Mouse (Mus musculus): ENCODE measurements around the gene Tigar.

Gene Tigar

DNA sequence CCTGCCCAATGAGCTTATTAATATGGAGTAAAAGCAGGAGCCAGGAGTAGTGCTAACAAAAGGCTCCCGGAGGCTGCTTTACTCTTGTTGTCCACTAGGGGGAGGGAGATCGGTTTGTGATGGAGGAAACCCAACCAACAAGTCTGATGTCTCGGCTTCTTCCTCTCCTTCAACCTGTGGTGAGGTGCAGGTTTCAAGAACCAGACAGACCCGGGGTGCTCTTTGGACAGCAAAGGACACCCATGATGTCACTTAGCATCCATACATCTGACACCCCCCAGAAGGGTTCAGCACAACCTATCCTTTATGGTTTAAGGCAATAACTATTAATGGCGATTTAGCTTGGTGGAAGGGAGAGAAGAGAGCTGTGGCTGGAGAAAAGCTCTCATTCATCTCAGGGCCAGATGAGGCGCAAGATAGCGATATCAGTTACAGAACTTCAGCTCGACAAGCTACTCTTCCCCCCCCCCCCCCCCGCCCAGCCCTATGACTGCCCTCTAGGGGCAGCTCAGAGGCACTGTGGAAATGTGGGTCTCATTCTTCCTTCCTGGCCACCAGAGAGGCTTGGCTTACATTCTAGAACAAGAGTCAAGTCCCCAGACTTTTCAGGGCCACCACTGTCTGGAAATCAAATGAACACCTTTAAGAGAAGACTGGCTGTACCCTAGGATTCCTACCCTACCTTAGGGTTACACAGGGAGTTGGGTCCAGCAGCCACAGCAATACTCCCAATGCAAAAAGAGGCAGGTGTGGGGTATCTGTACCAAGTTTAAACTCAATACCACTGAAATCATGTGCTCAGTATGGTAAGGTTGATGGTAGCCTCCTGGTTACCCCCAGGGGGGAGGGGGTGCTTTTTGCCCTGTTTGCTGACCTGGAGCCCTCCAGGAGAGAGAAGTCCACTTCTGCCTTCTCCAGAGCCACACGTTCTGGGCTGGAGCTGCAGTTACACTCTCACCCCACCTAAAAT is 33.1 kb upstream of the Tigar start:
- DNase-seq (ENCODE audit: low spot score) = no peak

DNA sequence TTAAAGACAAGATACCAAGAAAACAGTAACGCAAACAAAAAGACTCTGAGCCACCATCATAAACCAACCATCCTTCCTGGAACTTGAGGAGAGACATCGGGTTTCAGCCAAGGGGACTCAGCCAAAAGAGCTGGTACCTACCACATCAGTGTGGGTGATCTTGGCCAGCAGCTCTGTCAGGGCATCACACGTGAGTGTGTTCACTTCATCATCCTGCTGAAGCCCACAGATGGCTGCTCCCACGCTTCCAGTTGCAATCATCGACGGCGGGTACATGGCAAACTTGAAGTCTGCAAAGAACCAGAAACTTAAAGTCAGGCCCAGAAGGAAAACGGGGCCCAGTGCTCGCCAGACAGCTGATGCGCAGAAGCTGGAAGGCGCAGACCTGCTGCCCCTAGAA is 29.6 kb upstream of the Tigar start:
- DNase-seq (ENCODE audit: low spot score) = no peak

DNA sequence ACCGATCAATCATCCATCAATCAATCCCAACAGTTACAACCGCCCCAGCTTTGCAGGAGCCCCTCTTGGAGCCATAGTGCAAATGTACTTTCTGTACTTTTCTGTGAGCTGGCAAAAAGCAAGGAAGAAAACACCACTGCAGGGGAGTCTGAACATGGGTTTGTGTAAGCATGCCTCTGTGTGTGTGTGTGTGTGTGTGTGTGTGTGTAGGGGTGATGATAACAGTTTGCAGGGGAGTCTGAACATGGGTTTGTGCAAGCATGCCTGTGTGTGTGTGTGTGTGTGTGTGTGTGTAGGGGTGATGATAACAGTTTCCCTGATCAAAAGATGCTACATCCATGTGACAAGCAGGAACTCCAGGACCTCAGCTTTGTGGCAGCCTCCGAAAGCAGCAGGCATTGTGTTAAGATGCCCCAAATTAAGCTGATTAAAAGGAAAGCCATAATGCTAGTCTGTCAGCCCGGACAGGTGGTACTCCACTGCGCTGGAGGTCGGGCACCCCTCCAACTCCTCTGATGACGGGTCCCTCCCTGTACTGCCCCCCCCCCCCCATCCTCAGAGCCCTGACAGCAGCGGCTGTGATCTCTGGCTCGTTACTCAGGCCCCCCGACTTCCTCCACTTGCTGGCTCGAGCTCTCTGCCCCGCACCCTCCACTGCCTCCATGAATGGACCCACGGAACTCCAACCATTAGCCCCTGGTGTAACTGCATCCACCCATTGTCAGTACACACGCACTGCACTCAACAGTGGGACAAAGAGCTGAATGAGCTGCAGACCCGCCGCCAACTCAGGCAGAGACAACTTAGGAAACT is 24.3 kb upstream of the Tigar start:
- DNase-seq (ENCODE audit: low spot score) = no peak

DNA sequence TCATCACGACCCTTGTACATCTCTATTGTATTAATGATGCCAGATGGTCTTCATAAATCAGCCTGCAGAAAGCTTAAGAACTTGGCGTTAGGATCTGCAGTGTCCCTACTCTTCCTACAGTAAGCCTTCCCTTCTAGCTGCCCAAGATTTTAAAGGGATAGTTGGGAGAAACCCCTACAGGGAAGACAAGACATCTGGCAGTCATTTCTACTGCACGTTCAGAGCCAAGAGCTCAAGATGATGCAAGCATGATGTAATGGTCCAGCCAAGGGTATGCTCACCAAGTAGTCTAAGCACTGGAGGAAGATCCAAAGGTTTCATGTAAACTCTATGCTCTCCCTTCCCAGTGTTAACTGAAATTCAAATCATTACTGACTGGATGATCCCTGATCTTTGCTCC is 23.4 kb upstream of the Tigar start:
- no peak for DNase-seq (ENCODE audit: low spot score)

DNA sequence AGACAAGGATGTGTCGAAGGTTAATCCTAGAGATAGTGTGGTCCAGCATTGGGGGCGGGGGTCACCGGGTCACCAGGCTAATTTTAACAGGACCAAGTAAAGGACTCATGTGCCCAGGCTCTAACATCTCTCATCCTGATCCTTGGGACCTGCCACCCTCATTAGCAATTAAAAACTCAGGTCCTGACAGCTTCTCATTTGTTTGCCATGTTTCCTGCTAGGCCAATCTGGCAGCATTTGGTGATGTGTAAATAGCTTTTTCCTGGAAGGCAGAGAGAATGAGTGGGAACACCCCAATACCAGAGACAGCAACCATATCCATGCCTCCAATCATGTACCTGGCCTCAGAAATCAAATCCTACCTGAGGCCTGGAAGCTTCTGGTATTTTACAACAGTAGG is 22.6 kb upstream of the Tigar start:
- DNase-seq (ENCODE audit: low spot score) = no peak

DNA sequence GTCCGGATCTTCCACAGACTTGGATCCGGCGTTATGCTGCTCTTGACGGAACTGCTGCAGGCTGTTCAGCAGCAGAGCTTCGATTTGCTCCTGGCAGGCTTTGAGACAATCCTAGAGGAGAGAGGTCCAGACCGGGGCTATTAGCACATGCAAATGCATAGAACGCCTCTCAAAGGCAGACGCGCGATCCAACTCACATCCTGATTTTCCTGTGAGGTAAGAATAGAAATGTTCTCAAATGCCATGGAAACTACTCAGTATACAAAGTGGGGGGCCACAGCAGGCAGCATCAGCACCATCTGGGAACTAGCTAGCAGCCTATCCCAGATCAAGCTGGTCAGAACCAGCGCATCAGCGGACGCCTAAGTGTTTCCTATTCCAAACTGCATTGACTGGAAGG is 21.0 kb upstream of the Tigar start:
- no peak for DNase-seq (ENCODE audit: low spot score)

DNA sequence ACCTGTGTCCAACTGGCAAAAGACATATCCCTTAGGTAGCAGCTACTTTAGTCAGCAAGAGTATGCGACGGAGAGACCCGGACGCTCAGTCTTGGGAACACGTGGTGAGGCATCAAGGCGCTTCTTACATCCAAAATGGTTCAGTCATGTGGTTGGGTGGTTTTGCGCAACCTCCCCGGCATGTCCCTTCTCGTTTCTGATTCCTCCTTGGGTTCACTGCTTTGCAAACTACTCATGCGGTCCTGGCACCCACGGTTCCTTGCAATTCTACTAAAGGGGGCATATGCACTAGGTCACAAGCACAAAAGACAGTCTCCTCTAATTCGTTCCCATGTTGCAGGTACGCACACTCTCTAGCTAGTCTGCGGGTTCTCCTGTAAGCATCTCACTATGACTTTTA is 20.3 kb upstream of the Tigar start:
- no peak for DNase-seq (ENCODE audit: low spot score)

DNA sequence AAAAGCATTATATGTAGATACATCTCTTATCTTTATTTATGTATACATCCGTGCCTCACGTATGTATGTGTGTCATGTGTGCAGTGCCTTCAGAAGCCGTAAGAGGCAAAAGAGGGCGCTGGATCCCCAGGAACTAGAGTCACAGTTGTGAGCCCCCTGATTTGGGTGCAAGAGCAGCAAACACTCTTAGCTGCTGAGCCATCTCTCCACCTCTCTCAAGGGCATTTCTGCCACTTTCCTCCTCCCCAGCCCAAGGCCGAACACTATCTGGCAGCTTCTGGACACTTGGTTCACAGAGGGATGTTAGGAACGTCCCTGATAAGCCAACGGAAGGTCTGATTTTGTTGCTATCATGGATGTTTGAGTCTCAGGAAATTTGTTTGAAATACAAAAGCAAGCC is 14.1 kb upstream of the Tigar start:
- no peak for DNase-seq (ENCODE audit: low spot score)

DNA sequence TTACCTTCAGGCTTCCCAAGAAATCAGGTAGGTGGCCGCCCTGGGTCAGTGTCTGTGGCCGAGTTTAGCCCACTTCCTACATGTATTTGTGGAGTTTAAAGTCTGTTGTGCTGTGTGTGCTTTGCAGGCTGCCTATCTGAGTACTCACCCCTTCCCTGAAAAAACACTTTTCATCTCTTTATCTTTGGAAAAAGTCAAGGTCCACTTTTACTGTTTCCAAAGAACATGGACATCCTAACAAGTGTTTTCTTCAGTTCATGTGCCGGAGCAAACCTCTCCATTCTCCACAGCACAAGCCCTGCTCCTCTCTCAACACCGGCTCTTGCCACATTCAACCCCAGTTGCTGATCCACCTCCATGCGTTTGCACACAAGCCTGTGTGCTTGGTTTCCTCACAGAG is 13.6 kb upstream of the Tigar start:
- DNase-seq (ENCODE audit: low spot score) = no peak

DNA sequence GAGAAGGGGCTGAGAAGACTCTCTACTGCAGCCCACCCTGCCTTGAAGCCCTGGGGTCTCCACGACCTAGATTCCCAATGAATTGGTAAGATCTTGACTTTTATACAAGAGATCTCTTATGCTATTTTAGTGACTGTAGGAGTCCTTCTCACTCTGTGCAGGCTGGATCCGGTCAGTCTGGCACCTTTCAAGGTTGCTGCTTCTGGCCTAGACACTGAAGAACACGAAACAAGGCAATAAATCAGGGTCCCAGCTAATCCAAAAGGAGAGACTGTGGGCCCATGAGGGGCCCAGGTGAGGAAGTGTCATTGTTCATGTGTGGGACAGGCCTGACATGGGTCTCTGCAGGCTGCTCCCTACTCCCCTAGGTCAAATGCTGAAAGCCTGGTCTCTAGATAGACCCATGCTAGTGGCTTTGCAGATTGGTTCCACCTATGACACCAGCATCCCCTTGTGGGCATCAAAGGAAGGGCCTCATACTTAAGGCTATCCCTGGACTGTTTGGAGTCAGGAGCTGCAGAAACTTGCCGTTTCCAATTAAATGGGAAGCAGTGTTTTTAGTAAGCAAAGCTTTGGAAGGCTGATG is 13.0 kb upstream of the Tigar start:
- DNase-seq (ENCODE audit: low spot score) = no peak

DNA sequence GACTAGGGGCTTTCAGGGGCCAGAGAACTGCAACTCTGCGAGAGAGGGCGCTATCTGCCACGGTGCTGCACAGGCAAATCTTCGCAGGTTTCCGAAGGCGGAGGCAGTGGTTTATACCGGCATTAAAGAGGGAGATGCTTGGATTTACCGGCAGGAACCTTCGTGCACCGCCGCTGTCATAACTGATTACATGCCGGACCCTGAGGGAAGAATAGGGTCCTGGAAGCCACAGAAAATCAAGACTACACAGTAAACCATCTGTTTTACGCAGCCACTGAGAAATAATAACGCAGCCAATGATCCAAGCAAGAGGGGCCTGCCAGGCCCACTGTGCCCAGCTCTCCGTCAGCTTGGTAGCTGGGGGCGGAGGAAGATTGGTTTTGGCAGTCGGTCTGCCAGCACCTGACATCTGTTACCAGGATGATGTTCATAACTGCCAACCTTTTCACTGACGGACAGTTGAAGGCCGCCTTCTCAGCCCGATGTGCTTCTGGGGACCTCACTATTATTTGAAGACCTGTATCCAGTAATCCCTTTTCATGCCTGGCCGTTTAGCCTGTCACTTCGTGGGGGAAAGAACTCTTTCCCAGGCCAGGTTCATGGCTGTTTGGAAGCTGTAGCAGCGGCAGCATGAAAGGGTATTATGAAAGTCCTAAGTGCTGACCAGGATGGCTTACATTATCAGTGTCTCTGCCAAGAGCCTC is 5.5 kb upstream of the Tigar start:
- no peak for DNase-seq (ENCODE audit: low spot score)

DNA sequence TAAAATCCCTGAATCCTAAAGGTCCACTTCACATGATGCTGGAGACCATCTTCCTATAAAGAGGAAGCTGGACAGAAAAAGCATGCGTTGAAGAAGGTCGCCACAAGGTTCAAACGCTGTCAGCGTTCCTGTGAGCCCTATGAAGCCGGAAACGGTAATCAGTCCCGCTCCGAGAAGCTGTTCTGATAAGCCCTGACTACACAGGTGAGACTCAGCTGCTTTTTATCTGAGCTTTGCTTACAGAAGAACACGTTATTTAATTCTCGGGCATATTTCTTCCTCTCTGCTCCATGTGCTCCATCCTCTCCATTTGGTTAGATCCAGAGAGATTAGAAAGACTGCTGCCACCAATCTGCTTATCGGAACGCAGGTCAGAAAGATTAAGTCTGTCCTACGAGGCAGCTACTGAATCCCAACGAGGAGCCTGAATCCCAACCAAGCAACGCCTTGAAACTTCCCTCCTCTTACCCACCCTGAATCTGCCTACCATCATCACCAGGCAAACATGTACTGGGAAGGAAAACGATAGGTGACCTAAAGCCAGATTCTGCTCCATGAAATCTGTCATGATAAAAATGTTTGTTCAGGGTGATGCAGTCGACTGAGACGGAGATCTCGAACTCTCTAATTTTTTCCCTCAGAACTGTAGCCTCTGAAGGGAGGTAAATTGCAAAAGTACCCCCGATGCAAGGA is 843 bp downstream of the Tigar start:
- DNase-seq (ENCODE audit: low spot score) = no peak

DNA sequence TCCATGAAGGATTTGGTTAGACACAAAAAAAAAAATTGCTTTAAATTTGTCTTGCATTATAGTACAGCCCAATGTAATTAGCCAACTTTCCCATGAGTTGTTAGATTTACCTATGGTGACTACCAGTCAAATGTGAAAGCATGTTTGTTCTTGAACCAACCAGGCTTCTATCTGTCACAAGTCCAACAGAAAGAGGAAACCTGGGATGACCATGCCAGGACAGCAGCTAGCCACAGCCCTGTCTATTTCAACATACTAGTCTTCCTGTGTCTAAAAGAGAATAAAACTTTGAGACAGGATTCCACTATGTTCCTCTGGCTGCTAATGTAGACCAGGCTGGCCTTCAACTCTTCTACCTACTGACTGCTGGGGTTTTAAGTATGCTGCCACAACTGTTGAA is 1.9 kb downstream of the Tigar start:
- no peak for DNase-seq (ENCODE audit: low spot score)

DNA sequence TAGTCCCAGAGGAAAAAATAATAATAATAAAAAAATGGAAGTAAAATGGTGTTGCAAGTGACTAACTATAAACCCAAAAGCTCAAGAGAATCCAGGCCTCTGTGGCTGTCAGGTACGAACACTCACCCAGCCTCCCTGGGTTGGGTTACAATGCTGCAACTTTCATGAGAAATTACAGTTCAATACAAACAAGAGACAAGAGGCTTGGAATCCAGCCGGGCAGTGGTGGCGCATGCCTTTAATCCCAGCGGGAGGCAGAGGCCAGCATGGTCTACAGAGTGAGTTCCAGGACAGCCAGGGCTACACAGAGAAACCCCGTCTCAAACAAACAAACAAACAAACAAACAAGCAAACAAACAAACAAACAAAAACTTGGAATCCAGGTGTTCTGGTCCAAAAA is 2.6 kb downstream of the Tigar start:
- DNase-seq (ENCODE audit: low spot score) = no peak

DNA sequence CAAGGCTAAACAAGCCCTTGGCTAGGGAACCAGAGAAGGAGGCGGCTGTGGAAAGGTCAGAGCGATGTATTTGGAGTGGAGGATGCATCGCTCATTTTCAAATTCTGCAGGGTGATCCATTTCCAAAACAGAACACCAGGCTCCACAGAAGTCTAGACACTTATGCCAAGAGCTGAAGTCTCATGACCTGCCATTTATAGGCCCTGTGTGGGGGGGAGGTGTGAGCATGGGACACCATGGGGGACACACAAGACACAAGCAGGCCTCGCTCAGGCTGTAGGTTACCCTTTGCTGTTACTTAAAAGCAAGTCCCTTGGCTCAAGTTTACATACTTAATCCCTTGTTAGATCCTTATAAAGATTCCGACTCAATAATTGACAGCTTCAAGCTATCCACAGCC is 3.2 kb downstream of the Tigar start:
- no peak for DNase-seq (ENCODE audit: low spot score)

DNA sequence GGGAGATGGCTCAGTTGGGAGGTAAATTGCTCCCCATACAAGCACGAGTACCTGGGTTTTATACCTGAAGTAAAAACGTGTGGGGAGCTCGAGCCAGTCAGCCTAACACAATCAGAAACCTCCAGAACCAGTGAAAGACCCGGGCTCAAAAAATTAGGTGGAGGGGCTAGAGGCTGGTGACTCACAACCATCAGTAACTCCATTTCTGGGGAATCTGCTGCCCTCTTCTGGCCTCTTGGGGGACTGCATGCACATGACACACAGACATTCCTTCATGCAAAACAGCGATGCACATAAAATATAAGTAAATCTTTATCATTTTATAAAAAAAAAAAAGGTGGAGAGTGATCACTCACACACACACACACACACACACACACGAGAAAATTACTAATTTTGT is 4.2 kb downstream of the Tigar start:
- no peak for DNase-seq (ENCODE audit: low spot score)

DNA sequence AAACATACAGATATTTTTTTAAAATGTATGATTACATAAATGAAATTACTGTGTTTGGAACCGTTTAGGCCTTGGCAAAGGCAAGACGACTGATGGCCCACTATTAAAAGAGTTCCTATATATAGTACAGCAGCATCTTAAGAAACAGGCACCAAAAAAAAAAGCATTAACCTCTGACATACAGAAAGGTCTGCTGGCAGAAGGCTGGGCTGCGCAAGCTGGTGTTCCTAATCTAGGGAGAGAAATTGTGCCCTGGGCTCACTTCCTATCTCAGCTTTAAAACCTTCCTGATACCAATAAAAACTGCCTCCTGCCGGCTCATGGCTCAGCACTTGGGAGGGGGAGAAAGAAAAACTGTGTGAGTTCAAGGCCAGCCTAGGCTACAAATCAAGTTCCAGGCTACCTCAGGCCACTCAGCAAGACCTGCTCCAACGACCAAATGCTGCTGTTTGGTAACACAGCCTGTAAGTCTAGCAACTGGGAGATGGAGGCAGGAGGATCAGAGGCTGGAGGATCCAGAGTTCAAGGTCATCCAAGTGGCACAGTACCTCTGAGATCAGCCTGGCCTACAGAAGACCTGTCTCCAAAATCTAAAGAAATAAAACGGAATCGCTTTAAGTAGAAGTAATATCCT is 4.8 kb downstream of the Tigar start:
- DNase-seq (ENCODE audit: low spot score) = no peak

DNA sequence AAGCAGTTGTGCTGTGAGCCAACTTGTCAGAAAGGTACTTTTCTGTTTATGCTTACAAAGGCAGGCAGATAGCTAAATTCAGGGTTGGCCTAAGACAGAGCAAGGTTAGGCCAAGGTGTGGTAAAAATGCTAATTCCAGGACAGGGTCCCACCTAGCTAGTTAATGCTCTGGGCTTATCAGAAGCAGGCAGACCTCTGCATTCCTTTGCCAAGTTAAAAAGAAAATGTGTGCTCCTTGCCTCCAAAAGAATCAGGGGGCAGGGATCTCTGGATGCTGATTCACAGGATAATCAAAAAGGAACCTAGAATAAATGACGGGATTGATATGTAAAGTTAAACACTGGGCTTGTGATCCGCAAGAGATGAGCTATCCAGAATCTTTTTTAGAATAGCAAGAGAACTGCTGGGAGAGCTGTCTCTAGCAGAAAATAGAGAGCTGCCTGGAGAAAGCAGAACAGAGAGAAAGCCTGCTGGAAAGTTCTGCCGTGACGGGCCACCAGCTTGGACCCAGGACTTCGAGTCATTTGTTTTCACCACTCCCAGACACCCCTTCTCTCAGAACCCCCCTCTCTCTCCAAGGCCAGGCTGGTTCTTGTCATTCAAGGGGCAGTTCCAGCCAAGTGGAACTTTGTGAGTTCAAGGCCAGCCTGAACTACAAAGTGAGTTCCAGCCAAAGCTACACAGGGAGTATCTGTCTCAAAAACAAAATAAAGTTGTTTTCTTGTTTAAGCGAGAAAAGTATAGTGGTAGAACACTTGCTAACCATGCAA is 5.7 kb downstream of the Tigar start:
- no peak for DNase-seq (ENCODE audit: low spot score)

DNA sequence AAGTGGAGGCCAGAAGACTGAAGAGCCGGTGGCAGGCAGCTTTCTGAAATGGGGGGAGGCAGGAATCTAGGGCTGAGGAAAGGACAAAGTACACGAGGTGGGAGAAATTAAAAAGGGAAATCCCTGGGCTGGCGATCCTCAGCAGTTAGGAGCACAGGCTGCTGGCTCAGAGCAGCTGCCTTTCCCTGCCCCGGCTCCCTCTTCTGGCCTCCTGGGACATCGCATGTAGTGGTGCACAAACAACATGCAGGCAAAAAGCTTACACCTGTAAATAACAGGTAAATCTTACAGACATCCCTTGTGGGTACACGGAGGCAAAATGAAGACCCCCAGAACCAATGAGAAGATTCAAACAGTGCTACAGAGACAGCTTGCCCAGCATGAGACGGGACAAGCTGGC is 14.8 kb downstream of the Tigar start:
- DNase-seq (ENCODE audit: low spot score) = no peak

DNA sequence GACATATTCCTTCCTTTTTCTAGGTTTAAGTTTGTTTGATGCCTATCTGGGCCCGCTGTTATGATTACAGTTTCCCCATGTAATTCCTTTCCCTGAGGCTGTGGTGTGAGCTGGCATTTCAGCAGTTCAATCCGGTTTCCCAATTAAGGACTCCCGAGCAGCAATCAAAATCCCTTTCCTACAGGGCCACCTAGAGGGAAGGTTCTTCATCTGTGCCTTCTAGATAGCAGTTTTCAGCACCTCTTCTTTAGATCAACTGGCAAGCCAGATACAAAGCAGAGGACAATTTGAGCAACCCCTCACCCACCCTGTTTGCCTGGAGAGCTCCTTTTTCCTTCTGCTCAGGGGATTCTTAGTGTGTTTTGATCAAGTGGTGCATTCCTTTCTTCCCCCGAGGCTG is 22.6 kb downstream of the Tigar start:
- DNase-seq (ENCODE audit: low spot score) = no peak

Data from yolk sac, embryonic 10.5 days (tissue).